Mouse (Mus musculus) kidney, adult 10 weeks (tissue): ENCODE measurements around the gene H2-Oa. TPM values are rescaled to one million over a fixed set of nuclear protein-coding genes. Genes with fewer than 3 reads are reported as not detected.

Experiments used
- polyA plus RNA-seq: library from polyadenylated mRNA; stranded (reverse); fragments of 350-450 nt; fragmentation: Illumina TruSeq; extraction: RNeasy Lipid Tissue Mini Kit (QIAGEN cat#74804); gene quantifications from one replicate; pipeline ENCODE4 v1.2.3, GENCODE M21; 2014; ENCODE audit warnings: low read depth, low replicate concordance

The H2-Oa gene
- not detected for polyA plus RNA-seq

GRCm38 (mm10) chr17:34092197-34092875, at the start of gene H2-Oa:
H2-Oa (plus strand) TSS chr17:34092340.

GRCm38 (mm10) chr17:34119249-34120179, 27.4 kb downstream of the H2-Oa start, which contains the start of gene H2-DMa:
H2-DMa (plus strand) TSS chr17:34119541.

GRCm38 (mm10) chr17:34122188-34122984, 30.2 kb downstream of the H2-Oa start, which contains the start of gene Brd2:
Brd2 (minus strand) TSS chr17:34122634.

GRCm38 (mm10) chr17:34143033-34143432, 50.9 kb downstream of the H2-Oa start, which contains the start of gene H2-DMb2:
H2-DMb2 (plus strand) TSS chr17:34143307.

Other genes with a start within 250 kb of the H2-Oa start
- 6.0 TPM for gene Cd320, start 249.2 kb upstream of the H2-Oa start, polyA plus RNA-seq
- not detected for gene Gm7029, start 218.5 kb upstream of the H2-Oa start, polyA plus RNA-seq
- gene Kifc1, start 201.7 kb upstream of the H2-Oa start, polyA plus RNA-seq, result not detected
- gene Platr17, start 187.2 kb upstream of the H2-Oa start, polyA plus RNA-seq, result not detected
- 5.0 TPM for gene Daxx, start 182.9 kb upstream of the H2-Oa start, polyA plus RNA-seq
- 17.3 TPM for gene Tapbp, start 176.4 kb upstream of the H2-Oa start, polyA plus RNA-seq
- gene Zbtb22, start 176.4 kb upstream of the H2-Oa start, polyA plus RNA-seq, result 1.3 TPM
- 1.6 TPM for gene Rgl2, start 162.8 kb upstream of the H2-Oa start, polyA plus RNA-seq
- gene Pfdn6, start 152.0 kb upstream of the H2-Oa start, polyA plus RNA-seq, result 15.7 TPM
- 0.24 TPM for gene Wdr46, start 151.7 kb upstream of the H2-Oa start, polyA plus RNA-seq
- gene B3galt4, start 140.9 kb upstream of the H2-Oa start, polyA plus RNA-seq, result not detected
- gene Vps52, start 136.5 kb upstream of the H2-Oa start, polyA plus RNA-seq, result 2.9 TPM
- gene Rps18, start 136.3 kb upstream of the H2-Oa start, polyA plus RNA-seq, result 17.5 TPM
- gene H2-K1, start 92.0 kb upstream of the H2-Oa start, polyA plus RNA-seq, result 78.8 TPM
- 0.44 TPM for gene Ring1, start 67.7 kb upstream of the H2-Oa start, polyA plus RNA-seq
- gene H2-Ke6, start 64.3 kb upstream of the H2-Oa start, polyA plus RNA-seq, result 3.7 TPM
- gene Slc39a7, start 60.7 kb upstream of the H2-Oa start, polyA plus RNA-seq, result 0.73 TPM
- 0.77 TPM for gene Rxrb, start 60.5 kb upstream of the H2-Oa start, polyA plus RNA-seq
- gene Col11a2, start 52.9 kb upstream of the H2-Oa start, polyA plus RNA-seq, result not detected
- not detected for gene H2-DMa, start 27.2 kb downstream of the H2-Oa start, polyA plus RNA-seq
- 167 TPM for gene Brd2, start 30.3 kb downstream of the H2-Oa start, polyA plus RNA-seq
- 0.44 TPM for gene H2-DMb2, start 51.0 kb downstream of the H2-Oa start, polyA plus RNA-seq
- gene H2-DMb1, start 60.7 kb downstream of the H2-Oa start, polyA plus RNA-seq, result 7.9 TPM
- gene Tap1, start 95.2 kb downstream of the H2-Oa start, polyA plus RNA-seq, result 1.2 TPM
- not detected for gene Psmb9, start 95.4 kb downstream of the H2-Oa start, polyA plus RNA-seq
- 0.73 TPM for gene Psmb8, start 105.4 kb downstream of the H2-Oa start, polyA plus RNA-seq
- gene Tap2, start 111.2 kb downstream of the H2-Oa start, polyA plus RNA-seq, result not detected
- 1.1 TPM for gene H2-Ob, start 146.6 kb downstream of the H2-Oa start, polyA plus RNA-seq
- 18.3 TPM for gene H2-Ab1, start 165.3 kb downstream of the H2-Oa start, polyA plus RNA-seq
- gene H2-Aa, start 195.5 kb downstream of the H2-Oa start, polyA plus RNA-seq, result 51.8 TPM
- gene H2-Eb1, start 213.5 kb downstream of the H2-Oa start, polyA plus RNA-seq, result 2.6 TPM
- gene H2-Eb2, start 233.3 kb downstream of the H2-Oa start, polyA plus RNA-seq, result not detected